Mouse (Mus musculus): ENCODE measurements around the gene Anks6. TPM values are rescaled to one million over a fixed set of nuclear protein-coding genes. Genes with fewer than 3 reads are reported as not detected.
A peak's percentile ranks its signal among the peaks of the same experiment; 100 is the strongest.
"Not testable (repeated sequence)": the region's sequence is repeated elsewhere in the genome, so short reads cannot be mapped to it uniquely, and the experiment has no call there.

The Anks6 gene
- polyA plus RNA-seq, 1 experiment from 2014 or later, result 0.80 TPM

DNA sequence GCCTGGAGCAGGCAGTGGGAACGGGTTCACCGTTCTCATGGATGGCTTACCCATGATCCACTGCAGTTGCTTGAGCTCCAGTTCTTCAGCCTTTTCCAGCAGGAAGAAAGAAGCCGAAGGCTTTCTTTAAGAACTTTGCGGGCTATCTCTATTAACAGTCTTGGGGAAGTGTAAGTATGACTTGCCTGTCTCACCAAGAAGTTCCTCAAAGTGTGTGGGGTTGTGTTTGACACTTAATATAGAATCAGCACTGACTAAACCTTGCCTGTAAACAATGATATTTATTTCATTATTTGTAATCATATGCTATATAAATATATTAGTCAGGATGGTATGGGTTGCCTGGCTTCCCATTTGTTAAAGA, 23.4 kb upstream of the Anks6 start:
- Histone ChIP-seq H3K4me2 (no peak overlapping the region), H3K9me3 (ENCODE audit: control insufficient read depth, low read length) (no peaks in the 10 kb centered on the region), H3K4me3 (ENCODE audit: low read depth, low read length) (no peak overlapping the region), H3K36me3 (ENCODE audit: control insufficient read depth, insufficient read depth, low read length) (no peaks in the 10 kb centered on the region), H3K27me3 (replicated peaks; ENCODE audit: control insufficient read depth, insufficient read depth, low read length) (no peaks in the 10 kb centered on the region), H3K9ac (ENCODE audit: low read depth, low read length) (no peak overlapping the region), H3K27ac (ENCODE audit: low read depth, low read length) (no peak overlapping the region), H3K4me1 (replicated peaks; ENCODE audit: control insufficient read depth, insufficient read depth, low read length) (no peaks in the 10 kb centered on the region)
- DNase-seq (ENCODE audit: low spot score), result no peak
- no peak for ATAC-seq (replicated peaks; ENCODE audit: low FRiP score)
- WGBS, result 85% methylated on average over 4 of the region's 4 CpGs

DNA sequence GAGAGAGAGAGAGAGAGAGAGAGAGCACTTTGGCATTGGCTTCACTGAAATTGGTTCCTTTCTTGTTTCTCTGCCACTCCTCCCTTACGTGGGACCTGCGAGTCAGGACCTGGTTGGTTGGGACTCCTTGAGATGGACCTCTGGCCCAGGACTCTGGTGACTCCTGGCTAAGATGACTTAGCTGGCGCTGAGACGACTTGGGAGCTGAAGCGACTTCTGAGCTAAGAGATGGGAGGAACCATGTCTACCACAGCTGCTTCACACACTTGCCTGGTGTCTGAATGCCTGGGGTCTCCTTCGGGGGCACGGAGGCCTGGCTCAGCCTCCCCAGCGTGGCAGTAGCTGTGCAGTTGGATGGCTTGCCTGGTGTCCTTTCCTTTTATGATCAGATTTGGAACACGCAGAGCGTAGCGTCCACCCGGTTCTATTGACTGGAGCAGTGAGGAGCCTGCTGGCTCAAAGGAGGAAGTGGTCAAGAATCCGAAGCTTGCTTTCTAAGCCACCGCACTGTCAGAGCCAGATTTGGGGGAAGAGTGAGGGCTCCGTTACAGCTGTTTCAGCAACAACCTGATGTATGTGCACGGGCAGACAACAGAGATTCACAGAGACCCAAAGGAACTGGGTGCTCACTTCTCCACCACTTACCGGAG, 22.9 kb upstream of the Anks6 start:
- no peak overlapping the region for H3K4me2 ChIP-seq
- H3K27me3 ChIP-seq (replicated peaks; ENCODE audit: control insufficient read depth, insufficient read depth, low read length), result no peaks in the 10 kb centered on the region
- no peak overlapping the region for H3K27ac ChIP-seq (ENCODE audit: low read depth, low read length)
- H3K9me3 ChIP-seq (ENCODE audit: control insufficient read depth, low read length), result no peaks in the 10 kb centered on the region
- no peaks in the 10 kb centered on the region for H3K36me3 ChIP-seq (ENCODE audit: control insufficient read depth, insufficient read depth, low read length)
- H3K4me1 ChIP-seq (replicated peaks; ENCODE audit: control insufficient read depth, insufficient read depth, low read length), result no peaks in the 10 kb centered on the region
- 66% methylated on average over 17 of the region's 17 CpGs for WGBS
- no peak overlapping the region for H3K4me3 ChIP-seq (ENCODE audit: low read depth, low read length)
- ATAC-seq (replicated peaks; ENCODE audit: low FRiP score) (no peak), DNase-seq (ENCODE audit: low spot score) (no peak)
- no peak overlapping the region for H3K9ac ChIP-seq (ENCODE audit: low read depth, low read length)

GRCm38 (mm10) chr4:47075054-47075453, 17.8 kb upstream of the Anks6 start:
- WGBS, result 27% methylated on average over 2 of the region's 2 CpGs
- H3K4me2 ChIP-seq, result no peak overlapping the region

GRCm38 (mm10) chr4:47060900-47061299, 3.7 kb upstream of the Anks6 start:
- Histone ChIP-seq H3K27ac (ENCODE audit: low read depth, low read length) (no peak overlapping the region), H3K9me3 (ENCODE audit: control insufficient read depth, low read length) (no peaks in the 10 kb centered on the region), H3K4me3 (ENCODE audit: low read depth, low read length) (no peak overlapping the region), H3K4me1 (replicated peaks; ENCODE audit: control insufficient read depth, insufficient read depth, low read length) (peaks cover 4% of the 10 kb centered on the region; the same call in 1 of the 2 replicates), H3K36me3 (ENCODE audit: control insufficient read depth, insufficient read depth, low read length) (no peaks in the 10 kb centered on the region), H3K4me2 (no peak overlapping the region), H3K9ac (ENCODE audit: low read depth, low read length) (no peak overlapping the region), H3K27me3 (replicated peaks; ENCODE audit: control insufficient read depth, insufficient read depth, low read length) (peaks cover 27% of the 10 kb centered on the region)
- no peak for ATAC-seq (replicated peaks; ENCODE audit: low FRiP score)
- DNase-seq (ENCODE audit: low spot score), result no peak
- 20% methylated on average over 1 of the region's 1 CpGs for WGBS

More at GRCm38 (mm10) chr4:47075054-47075453, 17.8 kb upstream of the Anks6 start:
- DNase-seq (ENCODE audit: low spot score) (no peak), ATAC-seq (replicated peaks; ENCODE audit: low FRiP score) (no peak)
- Histone ChIP-seq H3K36me3 (ENCODE audit: control insufficient read depth, insufficient read depth, low read length) (no peaks in the 10 kb centered on the region), H3K27ac (ENCODE audit: low read depth, low read length) (no peak overlapping the region), H3K9me3 (ENCODE audit: control insufficient read depth, low read length) (no peaks in the 10 kb centered on the region), H3K4me3 (ENCODE audit: low read depth, low read length) (no peak overlapping the region), H3K27me3 (replicated peaks; ENCODE audit: control insufficient read depth, insufficient read depth, low read length) (no peaks in the 10 kb centered on the region), H3K4me1 (replicated peaks; ENCODE audit: control insufficient read depth, insufficient read depth, low read length) (no peaks in the 10 kb centered on the region), H3K9ac (ENCODE audit: low read depth, low read length) (no peak overlapping the region)

- WGBS, result 34% methylated on average over 25 of the region's 25 CpGs
Observed at GRCm38 (mm10) chr4:47057510-47058325, 491 bp upstream of the Anks6 start.

DNA sequence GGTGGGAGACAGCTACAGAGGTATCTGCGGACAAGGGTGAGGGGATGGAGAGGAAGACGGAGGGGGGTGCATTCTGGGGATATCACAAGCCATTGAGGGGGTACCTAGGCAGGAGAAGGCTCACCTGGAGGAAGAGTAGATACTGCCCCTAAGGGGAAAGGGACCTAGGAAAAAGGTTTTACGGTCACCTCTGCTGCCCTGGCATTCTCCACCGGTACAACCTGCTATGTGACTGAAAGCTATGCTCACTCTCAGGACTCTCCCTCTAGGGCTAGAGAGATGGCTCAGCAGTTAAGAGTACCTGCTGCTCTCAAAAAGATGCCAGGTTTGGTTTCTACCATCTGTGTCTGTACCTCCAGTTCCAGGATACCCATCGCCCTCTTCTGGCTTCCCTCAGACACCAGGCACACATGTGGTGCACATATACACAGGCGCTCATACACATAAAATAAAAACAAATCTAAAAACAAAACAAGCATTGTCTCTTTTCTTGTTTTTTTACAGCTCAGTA, 1.6 kb downstream of the Anks6 start:
- ATAC-seq (replicated peaks; ENCODE audit: low FRiP score), result no peak
- no peak overlapping the region for H3K4me2 ChIP-seq
- WGBS, result 91% methylated on average over 6 of the region's 6 CpGs

More at GRCm38 (mm10) chr4:47057510-47058325, 491 bp upstream of the Anks6 start:
- ATAC-seq (replicated peaks; ENCODE audit: low FRiP score) (no peak), DNase-seq (ENCODE audit: low spot score) (no peak)
- H3K36me3 ChIP-seq (ENCODE audit: control insufficient read depth, insufficient read depth, low read length), result no peaks in the 10 kb centered on the region
- H3K4me1 ChIP-seq (replicated peaks; ENCODE audit: control insufficient read depth, insufficient read depth, low read length), result peaks cover 4% of the 10 kb centered on the region; the same call in 1 of the 2 replicates
- peak overlapping the region; percentile 63 for H3K4me3 ChIP-seq (ENCODE audit: low read depth, low read length)
- H3K4me2 ChIP-seq, result peak overlapping the region; percentile 71
- peaks cover 47% of the 10 kb centered on the region for H3K27me3 ChIP-seq (replicated peaks; ENCODE audit: control insufficient read depth, insufficient read depth, low read length)
- no peak overlapping the region for H3K27ac ChIP-seq (ENCODE audit: low read depth, low read length)
- no peaks in the 10 kb centered on the region for H3K9me3 ChIP-seq (ENCODE audit: control insufficient read depth, low read length)
- H3K9ac ChIP-seq (ENCODE audit: low read depth, low read length), result 0 out of 2 replicates have a peak overlapping the region, but pooled peaks have one; percentile 38

GRCm38 (mm10) chr4:47055170-47055569, 2.1 kb downstream of the Anks6 start:
- not testable (repeated sequence) for H3K9ac ChIP-seq (ENCODE audit: low read depth, low read length); ATAC-seq (replicated peaks; ENCODE audit: low FRiP score); H3K36me3 ChIP-seq (ENCODE audit: control insufficient read depth, insufficient read depth, low read length); H3K9me3 ChIP-seq (ENCODE audit: control insufficient read depth, low read length); H3K4me3 ChIP-seq (ENCODE audit: low read depth, low read length); DNase-seq (ENCODE audit: low spot score); H3K4me2 ChIP-seq; H3K27ac ChIP-seq (ENCODE audit: low read depth, low read length)
- H3K27me3 ChIP-seq (replicated peaks; ENCODE audit: control insufficient read depth, insufficient read depth, low read length), result peaks cover 65% of the 10 kb centered on the region
- WGBS, result 92% methylated on average over 9 of the region's 9 CpGs
- peaks cover 10% of the 10 kb centered on the region for H3K4me1 ChIP-seq (replicated peaks; ENCODE audit: control insufficient read depth, insufficient read depth, low read length)

More for the DNA sequence above, 1.6 kb downstream of the Anks6 start:
- Histone ChIP-seq H3K36me3 (ENCODE audit: control insufficient read depth, insufficient read depth, low read length) (no peaks in the 10 kb centered on the region), H3K27ac (ENCODE audit: low read depth, low read length) (no peak overlapping the region), H3K9ac (ENCODE audit: low read depth, low read length) (no peak overlapping the region), H3K4me3 (ENCODE audit: low read depth, low read length) (no peak overlapping the region), H3K4me1 (replicated peaks; ENCODE audit: control insufficient read depth, insufficient read depth, low read length) (peaks cover 10% of the 10 kb centered on the region), H3K9me3 (ENCODE audit: control insufficient read depth, low read length) (no peaks in the 10 kb centered on the region), H3K27me3 (replicated peaks; ENCODE audit: control insufficient read depth, insufficient read depth, low read length) (peaks cover 65% of the 10 kb centered on the region)
- DNase-seq (ENCODE audit: low spot score), result no peak

DNA sequence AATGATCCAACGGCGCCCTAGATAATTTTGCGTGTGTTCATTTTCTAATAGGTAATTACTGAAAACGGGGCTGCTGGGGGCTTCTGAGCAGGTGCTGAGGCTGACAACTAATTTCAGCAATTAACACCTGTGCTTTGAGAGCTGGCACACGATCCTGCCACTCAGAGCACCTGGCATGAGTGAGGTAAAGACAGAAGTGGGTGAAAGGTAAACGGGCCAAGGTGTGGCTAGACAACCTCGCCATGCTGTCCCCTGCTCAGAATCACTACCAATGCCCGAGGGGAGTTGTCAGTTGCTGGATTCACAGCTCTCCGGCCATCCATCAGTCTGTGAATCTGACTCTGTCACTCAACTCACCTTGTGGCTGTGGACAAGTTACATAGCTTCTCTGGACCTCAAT, 5.3 kb downstream of the Anks6 start:
- Histone ChIP-seq H3K9me3 (ENCODE audit: control insufficient read depth, low read length) (no peaks in the 10 kb centered on the region), H3K27ac (ENCODE audit: low read depth, low read length) (no peak overlapping the region), H3K27me3 (replicated peaks; ENCODE audit: control insufficient read depth, insufficient read depth, low read length) (peaks cover 48% of the 10 kb centered on the region), H3K4me2 (no peak overlapping the region), H3K9ac (ENCODE audit: low read depth, low read length) (no peak overlapping the region), H3K36me3 (ENCODE audit: control insufficient read depth, insufficient read depth, low read length) (no peaks in the 10 kb centered on the region), H3K4me1 (replicated peaks; ENCODE audit: control insufficient read depth, insufficient read depth, low read length) (peaks cover 8% of the 10 kb centered on the region), H3K4me3 (ENCODE audit: low read depth, low read length) (no peak overlapping the region)
- no peak for ATAC-seq (replicated peaks; ENCODE audit: low FRiP score)
- WGBS, result 59% methylated on average over 9 of the region's 9 CpGs
- no peak for DNase-seq (ENCODE audit: low spot score)

All from liver, embryonic 11.5 days (tissue).